Mouse (Mus musculus) layer of hippocampus, adult 9-10 months (tissue): ENCODE results near the gene Slc45a3.

Experiments
- DNase-seq: peaks from one replicate; pipeline ENCODE4 v3.0.0; 2022; ENCODE audit warnings: low spot score

The Slc45a3 gene

GRCm38 (mm10) chr1:132028413-132028812, 65.6 kb downstream of the Slc45a3 start:
- no peak for DNase-seq

- DNase-seq: no peak
These were observed 67.8 kb downstream of the Slc45a3 start for GRCm38 (mm10) chr1:132030574-132030973.

- no peak for DNase-seq
These were observed 69.4 kb downstream of the Slc45a3 start for GRCm38 (mm10) chr1:132032172-132032571.
